Mouse (Mus musculus) Patski (cell line): ENCODE data around the gene Hist1h3f. TPM values are rescaled to one million over a fixed set of nuclear protein-coding genes. Genes with fewer than 3 reads are reported as not detected.
"Not testable (repeated sequence)": the region's sequence is repeated elsewhere in the genome, so short reads cannot be mapped to it uniquely, and the experiment has no call there.

Experiments used
- ATAC-seq: fragments of 100-300 bp; one replicate; pipeline ENCODE4 v1.8.0; 2021
- CTCF ChIA-PET: fragments of 350-600 bp; sonication (Branson Sonifier 250); formaldehyde crosslinking; loops from one replicate; lab custom pipeline; 2022; ENCODE audit warnings: inconsistent platforms; lab: Charles Lee
- POLR2A ChIA-PET: fragments of 350-600 bp; sonication (Branson Sonifier 250); formaldehyde crosslinking; loops from one replicate; lab custom pipeline; 2022; ENCODE audit warnings: antibody characterized with exemption, inconsistent platforms; lab: Charles Lee
- DNase-seq: peaks from one replicate; pipeline ENCODE4 v3.0.0-alpha.2; 2011; ENCODE audit warnings: low read depth, low spot score
- H3K27me3 ChIP-seq: fragments of 371-371 bp; one replicate; pipeline ENCODE4 v1.5.1; 2021
- CTCF ChIP-seq: fragments of 100-300 bp; IDR thresholded peaks from one replicate; pipeline ENCODE4 v1.5.1; 2021
- in situ Hi-C: fragments of 300-500 bp; cut with MboI; formaldehyde crosslinking; loops from 3 replicates; pipeline ENCODE4 v1.11.1; 2018; ENCODE audit warnings: low pct_unique_long_range_greater_than_20kb, mixed read lengths
- polyA plus RNA-seq: library from polyadenylated mRNA; unstranded; gene quantifications from one replicate; pipeline ENCODE4 v1.2.3, GENCODE M21; 2021

Hist1h3f gene
- polyA plus RNA-seq, 1 experiment from 2014 or later: 0.49 TPM

- no peaks in the 10 kb centered on the region for H3K27me3 ChIP-seq
- DNase-seq (no peak), ATAC-seq (no peak)
- in situ Hi-C loops: no loop called here
- TF ChIP-seq CTCF: no peak
- ChIA-PET POLR2A (interaction anchor here (1.0 to 1.2 kb wide), 2 partner anchors 9 to 12 kb away, joined by 3 to 5 read pairs; no protein-coding TSS in a partner anchor), CTCF (no interaction called here)
Observed at GRCm38 (mm10) chr13:23550761-23551145, 6.9 kb downstream of the Hist1h3f start.

GRCm38 (mm10) chr13:23551146-23551834 is 7.4 kb downstream of the Hist1h3f start, which contains the start of gene Hist1h4f:
Hist1h4f (minus strand) TSS chr13:23551648.
- TF ChIP-seq CTCF: peak; percentile 53
- CTCF ChIA-PET, in situ Hi-C loops, H3K27me3 ChIP-seq: not testable (repeated sequence)
- peak; percentile 56 for ATAC-seq
- DNase-seq: peak; percentile 76
- POLR2A ChIA-PET: interaction anchor here (1.0 to 1.2 kb wide), 2 partner anchors 9 to 12 kb away, joined by 3 to 5 read pairs; no protein-coding TSS in a partner anchor

GRCm38 (mm10) chr13:23551931-23552914 is 8.4 kb downstream of the Hist1h3f start:
- DNase-seq (no peak), ATAC-seq (no peak)
- TF ChIP-seq CTCF: no peak
- in situ Hi-C loops: no loop called here
- H3K27me3 ChIP-seq: no peaks in the 10 kb centered on the region
- POLR2A ChIA-PET: no interaction called here
- CTCF ChIA-PET: interaction anchor here (1.5 kb wide), 1 partner anchor 10 kb away, joined by 3 read pairs; the partner anchor contains the start of gene Hist1h2bh

GRCm38 (mm10) chr13:23552962-23553361 is 9.1 kb downstream of the Hist1h3f start, which contains the start of gene Hist1h1d:
Hist1h1d (plus strand) TSS chr13:23553262.
- DNase-seq: no peak
- no peaks in the 10 kb centered on the region for H3K27me3 ChIP-seq
- CTCF ChIA-PET: interaction anchor here (0.7 to 1.5 kb wide), 3 partner anchors 10 to 1589 kb away, joined by 3 read pairs; partner anchors contain the start of gene Hist1h2bh
- POLR2A ChIA-PET: no interaction called here
- ATAC-seq: no peak
- in situ Hi-C loops: no loop called here
- TF ChIP-seq CTCF: no peak

GRCm38 (mm10) chr13:23554393-23554792 is 10.5 kb downstream of the Hist1h3f start:
- in situ Hi-C loops: no loop called here
- H3K27me3 ChIP-seq: no peaks in the 10 kb centered on the region
- TF ChIP-seq CTCF: no peak
- DNase-seq (no peak), ATAC-seq (no peak)
- POLR2A ChIA-PET: interaction anchor here (0.7 to 1.6 kb wide), 4 partner anchors 16 to 31 kb away, joined by 3 to 6 read pairs (median 3); partner anchors contain the start of genes Hist1h2ae and Hist1h4d
- CTCF ChIA-PET: interaction anchor here (0.7 to 1.8 kb wide), 4 partner anchors 9 to 196 kb away, joined by 3 to 6 read pairs (median 4); partner anchors contain the start of genes Hist1h2ab and Hist1h2af

GRCm38 (mm10) chr13:23554925-23555838 is 11.3 kb downstream of the Hist1h3f start:
- H3K27me3 ChIP-seq: no peaks in the 10 kb centered on the region
- no peak for TF ChIP-seq CTCF
- in situ Hi-C loops: no loop called here
- DNase-seq: no peak
- ChIA-PET CTCF (interaction anchor here (0.7 to 1.8 kb wide), 4 partner anchors 10 to 196 kb away, joined by 3 to 6 read pairs (median 4); partner anchors contain the start of genes Hist1h1e, Hist1h2ab and Hist1h2af), POLR2A (interaction anchor here (0.8 to 1.6 kb wide), 4 partner anchors 10 to 26 kb away, joined by 3 to 6 read pairs (median 4); partner anchors contain the start of genes Hist1h2ae and Hist1h4d)
- ATAC-seq: peak; percentile 71

- in situ Hi-C loops: no loop called here
- no peaks in the 10 kb centered on the region for H3K27me3 ChIP-seq
- ChIA-PET CTCF (interaction anchor here (1.3 to 1.4 kb wide), 2 partner anchors 27 to 66 kb away, joined by 3 to 5 read pairs; partner anchors contain the start of gene Hist1h1e), POLR2A (interaction anchor here (1.4 to 1.6 kb wide), 3 partner anchors 26 to 66 kb away, joined by 3 to 7 read pairs (median 6); partner anchors contain the start of gene Hist1h4d)
- DNase-seq: peak; percentile 89
- ATAC-seq: peak; percentile 42
- TF ChIP-seq CTCF: no peak
Observed at GRCm38 (mm10) chr13:23555839-23556416, 12.1 kb downstream of the Hist1h3f start.

GRCm38 (mm10) chr13:23556906-23557305 is 13.1 kb downstream of the Hist1h3f start:
- ATAC-seq (no peak), DNase-seq (no peak)
- in situ Hi-C loops: no loop called here
- CTCF ChIA-PET: interaction anchor here (1.4 kb wide), 1 partner anchor 26 kb away, joined by 3 read pairs; no protein-coding TSS in a partner anchor
- no peaks in the 10 kb centered on the region for H3K27me3 ChIP-seq
- no peak for TF ChIP-seq CTCF
- POLR2A ChIA-PET: interaction anchor here (1.4 kb wide), 2 partner anchors 27 to 65 kb away, joined by 3 to 7 read pairs; no protein-coding TSS in a partner anchor

- not testable (repeated sequence) for DNase-seq
Observed at GRCm38 (mm10) chr13:23560699-23561098, 16.8 kb downstream of the Hist1h3f start.

GRCm38 (mm10) chr13:23561531-23561882 is 17.7 kb downstream of the Hist1h3f start:
- CTCF ChIA-PET: not testable (repeated sequence)

More at GRCm38 (mm10) chr13:23560699-23561098, 16.8 kb downstream of the Hist1h3f start:
- POLR2A ChIA-PET: interaction anchor here (0.9 kb wide), 1 partner anchor 10 kb away, joined by 3 read pairs; no protein-coding TSS in a partner anchor
- in situ Hi-C loops: loop anchor here (10.0 kb wide), 1 partner anchor 134 kb away; the partner anchor contains the start of genes Hist1h1t and Hist1h4c
- ATAC-seq, CTCF ChIA-PET, H3K27me3 ChIP-seq: not testable (repeated sequence)

GRCm38 (mm10) chr13:23561883-23562659 is 18.2 kb downstream of the Hist1h3f start, which contains the start of gene Hist1h3e:
Hist1h3e (minus strand) TSS chr13:23562369.
- POLR2A ChIA-PET: interaction anchor here (1.3 kb wide), 1 partner anchor 22 kb away, joined by 3 read pairs; no protein-coding TSS in a partner anchor
- H3K27me3 ChIP-seq, CTCF ChIA-PET: not testable (repeated sequence)
- DNase-seq (peak; percentile 97), ATAC-seq (peak; percentile 83)
- in situ Hi-C loops: loop anchor here (10.0 kb wide), 1 partner anchor 133 kb away; the partner anchor contains the start of genes Hist1h1t and Hist1h4c

More at GRCm38 (mm10) chr13:23561531-23561882, 17.7 kb downstream of the Hist1h3f start:
- ATAC-seq, H3K27me3 ChIP-seq, DNase-seq: not testable (repeated sequence)
- POLR2A ChIA-PET: interaction anchor here (1.3 kb wide), 1 partner anchor 23 kb away, joined by 3 read pairs; no protein-coding TSS in a partner anchor
- in situ Hi-C loops: loop anchor here (10.0 kb wide), 1 partner anchor 133 kb away; the partner anchor contains the start of genes Hist1h1t and Hist1h4c
